Mouse (Mus musculus) T-cell, adult 2 months (primary cell): Measurements from ENCODE around the gene Eed.
"Not testable (repeated sequence)": the region's sequence is repeated elsewhere in the genome, so short reads cannot be mapped to it uniquely, and the experiment has no call there.

Experiments
- DNase-seq: peaks from one replicate; pipeline ENCODE4 v3.0.0; 2022; ENCODE audit warnings: low spot score

The Eed gene

DNA sequence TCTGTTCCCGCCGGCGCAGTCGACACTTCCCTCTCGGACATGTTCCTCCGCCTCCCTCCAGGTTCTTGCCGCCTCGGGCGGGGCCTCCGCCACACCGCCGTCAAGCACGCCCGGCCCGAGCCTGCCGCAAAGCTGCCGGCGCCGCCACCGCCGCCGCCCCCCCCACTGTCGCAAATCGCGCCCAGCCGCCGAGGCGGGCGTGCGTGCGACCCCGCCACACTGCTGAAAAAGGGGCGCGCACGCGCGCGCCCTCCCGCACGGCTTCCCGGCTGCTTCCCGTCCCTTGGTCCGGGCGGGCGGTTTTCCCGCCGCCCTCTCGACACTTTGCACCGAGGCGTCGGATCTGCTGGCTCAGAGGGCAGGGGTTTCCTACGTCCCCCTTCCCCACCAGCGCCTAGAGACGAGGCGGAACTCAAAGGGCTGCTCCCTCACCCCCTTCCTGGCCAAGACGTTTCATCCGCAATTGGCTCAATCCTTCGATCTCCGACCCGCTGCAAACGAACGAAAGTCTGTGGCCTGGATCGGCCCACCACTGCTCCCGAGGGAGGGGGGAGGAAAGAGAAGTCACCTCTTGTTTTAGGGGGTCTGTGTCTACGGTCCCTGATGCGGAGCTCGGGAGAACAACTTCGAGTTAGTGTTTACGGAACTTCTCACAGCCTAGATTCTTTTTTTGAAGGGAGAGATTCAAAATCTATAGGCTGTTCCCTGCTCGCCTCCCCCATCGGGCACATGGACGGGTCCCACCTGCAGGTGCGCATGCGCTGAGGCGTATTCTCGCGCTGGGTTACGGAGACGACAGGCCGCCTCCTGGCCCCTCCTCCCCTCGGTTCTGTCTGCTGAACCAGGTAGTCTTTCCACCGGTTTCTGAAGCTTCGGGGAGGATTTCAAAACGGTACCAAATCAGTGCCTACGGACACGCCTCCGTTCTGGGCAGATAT is at the start of gene Eed:
Eed (minus strand) TSS at position 499 of the 938 bp plus-strand sequence.
- DNase-seq, result peak; percentile 95

DNA sequence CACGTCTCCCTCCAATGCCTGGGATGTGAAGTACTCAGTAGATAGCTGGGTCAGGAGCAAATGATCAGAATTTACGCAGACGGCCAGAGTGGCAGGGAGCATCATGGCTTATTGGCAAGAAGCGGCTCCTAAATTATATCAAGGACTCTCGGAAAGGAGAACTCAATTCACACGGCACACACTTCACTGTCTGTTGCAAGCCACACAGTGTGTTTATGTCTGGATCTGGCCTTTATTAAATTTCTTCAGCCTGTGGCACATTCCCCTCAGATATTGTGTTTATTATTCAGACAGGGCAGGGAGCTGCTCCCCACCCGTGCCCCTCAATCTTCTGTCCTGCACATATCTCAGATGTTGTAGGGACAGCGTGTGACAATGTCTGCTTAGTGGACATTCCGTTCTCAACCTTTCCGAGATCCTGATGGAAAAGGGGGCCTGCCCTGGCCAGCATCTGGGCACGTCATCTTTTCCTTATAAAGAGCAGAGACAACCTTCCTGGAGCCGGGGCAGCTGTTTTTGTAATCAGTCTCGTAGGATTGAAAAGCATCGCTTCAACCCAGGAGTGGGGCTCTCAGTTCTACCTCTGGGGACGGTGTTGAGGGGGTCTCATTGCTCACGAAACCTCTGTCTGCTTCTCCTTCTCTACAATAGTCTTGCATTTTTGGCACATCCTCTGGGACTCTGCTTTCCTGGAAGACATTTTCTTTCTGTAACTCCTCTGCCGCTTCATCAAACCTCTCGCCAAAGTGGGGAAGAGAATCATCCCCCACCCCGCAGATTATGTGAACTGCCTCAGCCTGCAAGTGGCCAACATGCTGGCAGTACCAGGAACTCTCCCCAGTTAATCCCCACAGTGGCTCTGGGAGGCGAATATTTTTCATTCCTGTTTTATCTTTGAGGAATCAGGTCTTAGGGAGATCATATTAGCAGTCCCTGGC is 49.0 kb upstream of the Eed start:
- DNase-seq, result no peak

DNA sequence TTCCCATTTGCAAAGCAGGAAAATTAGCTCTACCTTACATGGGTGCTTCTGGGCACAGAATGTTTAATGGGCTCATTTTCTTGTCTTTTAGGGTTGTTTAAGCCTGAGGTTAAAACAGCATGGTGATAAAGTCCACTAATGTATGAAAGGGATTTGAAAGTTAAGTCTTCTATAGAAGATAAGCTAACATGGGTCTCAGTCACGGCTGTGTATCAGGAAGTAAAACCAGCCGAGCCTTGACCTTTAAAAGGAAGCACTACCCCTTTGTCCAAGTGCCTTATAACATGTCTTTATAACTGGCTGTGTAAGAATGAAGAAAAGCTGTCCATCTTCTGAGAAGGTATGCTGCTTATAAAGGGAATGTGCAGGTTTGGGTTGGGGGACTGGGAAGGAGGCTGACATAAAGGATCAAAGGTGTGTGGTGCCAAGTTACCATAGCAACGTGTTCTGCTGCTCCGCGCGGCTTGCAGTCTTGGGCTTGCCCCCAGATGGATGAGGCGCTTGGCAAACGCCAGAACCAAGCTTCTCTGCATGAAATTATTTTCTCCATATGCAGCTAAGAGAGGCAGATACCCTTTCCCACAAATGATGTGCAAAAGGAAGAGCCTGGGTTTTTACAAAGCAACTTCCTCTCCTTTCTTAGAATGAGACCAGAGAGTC is 48.2 kb upstream of the Eed start:
- no peak for DNase-seq

DNA sequence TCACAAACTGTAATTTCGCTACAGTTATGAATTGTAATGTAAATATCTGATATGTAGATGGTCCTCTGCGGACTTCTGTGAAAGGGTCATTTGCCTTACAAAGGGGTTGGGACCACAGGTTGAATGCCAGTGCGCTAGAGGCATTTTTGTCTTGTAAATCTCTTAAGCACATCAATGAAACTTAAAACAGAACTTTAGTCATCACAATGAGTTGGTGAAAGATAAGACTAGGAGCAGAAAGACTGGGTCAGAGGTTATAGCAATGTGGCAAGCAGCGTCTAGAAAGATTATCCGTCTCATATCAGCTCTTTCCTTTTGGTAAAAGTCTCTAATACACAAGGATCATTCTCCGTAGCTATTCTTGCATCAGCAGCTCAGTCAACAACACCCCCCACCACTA is 44.2 kb upstream of the Eed start:
- DNase-seq, result no peak

DNA sequence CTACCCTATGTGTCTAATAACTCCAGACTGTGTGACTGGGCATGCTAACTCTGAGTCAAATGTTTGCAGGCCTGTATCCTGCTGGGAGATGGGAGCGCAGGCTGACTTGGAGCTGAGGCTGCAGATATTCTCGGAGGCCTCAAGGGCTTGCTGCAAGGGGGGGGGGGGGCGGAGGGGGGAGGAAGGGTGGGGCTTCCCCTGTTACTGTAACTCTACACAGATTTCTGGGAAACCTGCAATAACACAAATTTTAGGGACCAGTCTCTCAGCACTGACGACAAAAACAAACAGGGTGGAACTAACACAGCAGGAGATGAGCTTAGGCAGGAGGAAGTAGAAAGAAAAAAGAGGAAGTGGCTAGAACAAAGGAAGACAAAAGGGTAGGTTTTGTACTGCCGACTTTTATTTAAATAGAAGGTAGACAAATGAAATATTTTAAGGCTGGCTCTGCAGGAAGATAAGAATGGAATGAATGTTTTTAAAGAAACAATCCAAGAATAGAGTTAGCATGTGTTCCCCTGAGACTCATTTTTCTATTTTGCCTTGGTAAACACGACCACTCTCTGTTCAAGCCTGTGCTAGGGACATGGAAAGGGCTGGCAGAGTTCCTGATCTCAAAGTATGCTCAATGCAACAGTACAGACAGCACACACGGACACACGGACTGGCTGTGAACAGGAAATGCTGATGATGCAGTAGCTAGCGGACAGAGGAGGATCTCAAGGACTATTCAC is 42.4 kb upstream of the Eed start:
- DNase-seq, result peak; percentile 30

DNA sequence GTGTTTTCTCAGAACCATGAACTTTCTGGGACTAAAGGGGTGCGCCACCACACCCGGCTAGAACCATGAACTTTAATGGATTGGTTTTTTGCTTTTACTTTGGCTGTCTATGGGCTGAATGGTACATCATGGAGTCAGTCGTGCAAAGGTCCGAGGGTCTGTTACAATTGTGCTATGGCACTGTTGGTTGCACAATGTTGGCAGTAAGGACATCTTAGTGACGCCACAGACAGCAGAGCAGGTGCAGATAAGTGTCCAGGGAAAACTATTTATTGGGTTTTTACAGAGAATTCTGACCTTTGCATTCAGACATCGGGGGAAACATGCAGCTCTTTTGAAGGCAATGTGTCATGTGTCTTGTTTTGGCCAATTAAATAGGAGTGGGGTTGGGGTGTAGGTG is 39.5 kb upstream of the Eed start:
- DNase-seq, result no peak

DNA sequence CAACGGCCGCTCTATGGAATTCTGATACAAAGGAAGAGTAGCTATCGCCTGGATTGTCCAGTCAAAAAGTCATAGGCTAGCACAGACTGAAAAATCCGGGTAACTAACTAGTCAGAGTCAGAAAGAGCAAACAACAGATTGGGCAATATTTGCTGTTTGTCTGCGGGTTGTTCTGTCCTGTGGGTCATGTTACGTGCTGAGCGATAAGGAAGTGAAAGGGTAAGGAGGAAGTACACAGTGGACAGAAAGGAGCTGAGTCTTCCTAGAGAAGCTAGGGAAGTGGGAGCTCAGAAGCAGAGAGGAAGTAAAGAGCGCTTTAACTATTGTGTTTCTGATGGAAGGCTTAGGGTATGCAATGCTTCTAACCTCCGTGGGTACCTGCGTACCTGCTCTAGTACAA is 38.8 kb upstream of the Eed start:
- DNase-seq, result no peak

DNA sequence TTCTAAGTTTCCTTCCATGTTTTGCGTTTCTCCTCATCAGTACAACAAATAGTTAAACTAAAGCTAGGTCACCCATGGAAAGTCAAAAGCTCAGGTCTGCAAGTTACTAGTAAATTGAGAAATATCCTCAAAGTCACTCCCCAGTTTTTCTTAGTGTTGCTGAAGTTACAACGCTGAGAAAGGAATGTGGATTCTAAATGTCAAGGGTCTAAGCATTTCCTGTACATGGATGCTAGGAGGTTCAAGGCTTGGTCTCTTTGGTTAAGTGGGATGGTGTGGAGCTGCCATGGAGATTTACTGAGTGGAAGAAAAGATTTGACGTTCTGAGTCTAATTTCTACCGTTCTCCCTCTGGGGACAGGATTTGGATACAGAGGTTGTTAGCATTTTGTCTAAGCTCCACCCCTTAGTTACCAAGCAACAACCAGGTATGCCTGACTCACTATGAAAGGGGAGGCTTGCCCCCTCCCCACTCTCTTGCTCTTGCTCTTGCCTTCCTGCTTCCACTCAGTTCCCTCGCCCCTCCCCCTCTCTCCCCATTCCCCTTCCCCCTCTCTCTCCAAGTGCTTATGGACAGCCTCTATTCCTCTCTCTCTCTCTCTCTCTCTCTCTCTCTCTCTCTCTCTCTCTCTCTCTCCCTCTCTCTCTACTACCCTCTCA is 36.3 kb upstream of the Eed start:
- DNase-seq, result no peak

DNA sequence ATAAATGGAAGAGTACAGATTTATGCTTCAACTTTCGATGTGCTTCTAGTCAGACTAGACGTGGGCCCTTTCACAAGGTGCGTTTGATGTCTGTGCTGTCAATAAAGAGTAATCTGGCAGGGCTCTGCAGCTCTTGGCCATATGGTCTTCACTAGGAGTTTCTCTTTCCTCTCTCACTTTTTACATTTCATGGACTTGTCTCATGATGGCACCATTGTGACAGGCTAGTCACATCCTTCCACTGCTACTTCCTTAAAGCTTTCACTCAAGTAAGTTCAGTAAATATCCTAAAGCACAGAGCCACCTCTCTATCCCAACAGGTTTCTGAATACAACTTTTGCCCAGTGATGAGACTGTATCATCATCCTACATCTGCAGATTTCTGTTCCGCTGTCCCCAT is 35.7 kb upstream of the Eed start:
- DNase-seq, result no peak

DNA sequence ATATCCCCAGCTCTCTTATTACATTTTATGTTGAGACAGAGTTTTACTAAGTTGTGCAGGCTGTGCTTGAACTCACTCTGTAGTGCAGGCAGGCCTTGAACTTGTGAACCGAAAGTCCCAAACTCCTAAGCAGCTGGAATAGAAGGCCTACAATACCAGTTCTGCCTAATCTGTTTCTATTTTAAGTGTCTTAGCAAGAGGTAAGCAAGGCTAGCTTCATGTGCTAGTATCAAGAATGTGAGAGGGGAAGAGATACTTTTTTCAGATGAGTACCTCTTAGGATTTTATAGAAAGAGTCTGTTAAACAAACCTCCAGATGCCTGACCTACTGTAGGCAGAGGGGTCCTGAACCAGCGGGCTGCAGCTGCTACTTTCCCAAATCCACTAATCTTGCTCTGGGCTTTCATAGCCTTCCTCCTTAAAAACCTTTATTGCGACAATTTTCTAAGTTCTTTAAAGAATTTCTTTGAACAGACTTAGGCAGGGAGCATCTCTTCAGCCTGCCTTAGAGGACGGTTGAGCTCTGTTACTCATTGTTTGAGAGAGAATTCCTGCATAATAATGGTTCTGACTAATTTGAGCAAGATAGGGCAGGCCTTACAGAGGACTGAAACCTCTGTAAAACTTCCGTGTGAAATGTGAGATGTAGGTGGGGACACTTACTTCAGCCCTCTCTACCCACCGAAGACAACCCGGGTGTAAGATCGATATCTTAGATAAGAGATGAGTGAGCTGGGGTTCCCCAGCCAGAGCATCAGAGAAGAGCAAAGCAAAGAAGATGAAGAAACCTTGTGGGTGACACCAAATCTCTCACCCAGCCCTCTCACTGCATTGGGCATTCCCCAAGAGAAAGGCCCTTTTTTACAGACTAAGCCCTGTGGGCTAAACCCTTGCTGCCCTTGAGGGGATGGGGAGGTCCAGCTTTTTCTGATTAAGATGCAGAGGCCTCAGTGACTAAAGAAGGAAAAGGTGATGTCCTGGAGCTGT is 26.2 kb upstream of the Eed start:
- peak; percentile 41 for DNase-seq

DNA sequence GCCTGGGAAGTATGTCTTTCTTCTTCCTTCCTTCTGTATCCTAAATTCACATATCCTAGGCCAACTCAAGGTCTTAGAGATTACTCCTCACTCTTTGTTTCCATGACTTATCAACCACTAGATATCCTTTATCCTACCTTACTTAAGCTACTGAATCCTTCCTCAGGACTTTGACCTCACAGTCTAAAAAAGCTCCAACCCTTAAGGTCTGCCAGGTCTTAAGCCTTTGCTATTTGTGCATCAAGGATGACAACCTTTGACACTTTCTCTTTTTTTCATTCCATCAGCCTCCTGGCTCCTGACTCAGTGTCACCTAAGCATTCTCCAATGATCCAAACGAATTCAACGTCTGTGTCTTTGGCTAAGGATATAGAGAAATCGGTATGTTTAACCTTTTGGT is 24.0 kb upstream of the Eed start:
- DNase-seq, result no peak

DNA sequence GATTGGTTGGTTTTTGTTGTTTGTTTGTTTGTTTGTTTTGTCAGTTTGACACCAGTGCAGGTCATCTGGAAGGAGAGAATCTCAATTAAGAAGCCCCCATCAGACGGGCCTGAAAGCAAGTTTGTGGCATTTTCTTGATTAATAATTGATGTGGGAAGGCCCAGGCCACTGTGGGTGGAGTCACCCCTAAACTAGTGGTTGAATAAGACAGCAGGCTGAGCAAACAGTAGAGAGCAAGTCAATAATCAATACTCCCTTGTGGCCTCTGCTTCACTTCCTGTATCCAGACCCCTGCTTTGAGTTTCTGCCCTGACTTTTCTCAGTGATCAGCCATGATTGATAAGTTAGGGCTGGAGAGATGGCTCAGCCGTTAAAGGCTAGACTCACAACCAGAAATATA is 21.6 kb upstream of the Eed start:
- DNase-seq, result no peak

DNA sequence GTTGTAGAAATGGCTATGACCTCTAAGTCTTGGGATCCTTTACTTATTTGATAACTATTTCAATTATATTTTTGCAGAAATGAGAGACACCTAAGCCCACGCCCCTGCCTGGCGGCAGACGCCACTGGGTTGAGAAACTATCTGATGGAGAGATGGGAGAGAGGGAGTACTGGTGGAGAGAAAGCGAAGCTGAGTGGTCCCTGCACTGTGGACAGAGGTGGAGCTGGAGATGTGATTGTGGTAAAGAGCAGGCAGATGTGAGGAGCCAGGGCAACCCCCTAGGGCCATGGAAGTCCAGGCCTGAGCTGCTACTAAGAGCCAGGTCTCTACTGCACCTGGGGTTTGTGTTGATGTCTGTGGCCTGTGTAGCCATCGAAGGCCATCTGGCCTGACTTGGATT is 18.7 kb upstream of the Eed start:
- no peak for DNase-seq

DNA sequence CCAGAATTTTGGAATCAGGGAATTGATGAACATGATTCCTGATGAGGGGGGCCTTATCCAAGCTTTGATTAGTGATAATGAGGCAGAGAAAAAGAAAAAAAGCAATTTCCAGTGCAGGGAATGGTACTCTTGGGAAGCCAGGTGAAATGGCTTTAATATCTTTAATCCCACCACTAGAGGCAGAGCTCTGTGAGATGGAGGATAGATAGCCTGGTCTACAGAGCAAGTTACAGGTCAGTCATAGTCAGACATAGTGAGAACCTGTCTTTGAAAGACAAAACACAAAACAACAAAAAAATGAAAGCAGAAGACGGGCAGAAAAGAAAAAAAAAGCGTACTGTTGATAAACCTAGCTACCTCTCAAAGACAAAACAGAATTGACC is 17.8 kb upstream of the Eed start:
- no peak for DNase-seq

DNA sequence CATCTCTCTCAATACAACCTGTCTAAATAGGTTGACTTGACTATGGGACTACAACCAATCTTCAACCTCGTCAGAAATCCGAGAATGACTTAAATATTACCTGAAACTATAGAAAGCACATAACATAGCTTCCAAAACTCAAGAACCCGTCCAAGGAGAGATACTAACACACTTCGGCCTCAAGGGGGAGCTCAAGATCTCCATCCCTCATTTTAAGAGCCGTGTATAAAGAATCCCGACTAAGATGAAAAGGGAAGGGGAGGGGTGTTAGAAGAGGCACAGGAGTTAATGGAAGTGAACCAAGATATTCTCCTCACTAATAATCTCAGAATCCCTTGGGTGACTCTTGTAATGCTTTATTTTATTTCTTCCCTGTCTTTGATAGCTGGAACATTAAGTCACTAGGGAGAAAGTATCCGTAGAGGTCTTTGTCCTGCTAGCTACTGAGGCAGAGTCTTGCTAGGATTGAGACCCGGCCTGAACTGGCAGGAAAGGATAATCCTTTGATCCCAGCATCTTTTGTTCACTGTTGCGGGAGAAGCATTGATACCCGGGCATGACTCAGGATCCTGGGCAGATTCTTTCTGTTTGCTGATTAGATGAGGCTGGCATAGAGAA is 17.3 kb upstream of the Eed start:
- DNase-seq, result peak; percentile 32

DNA sequence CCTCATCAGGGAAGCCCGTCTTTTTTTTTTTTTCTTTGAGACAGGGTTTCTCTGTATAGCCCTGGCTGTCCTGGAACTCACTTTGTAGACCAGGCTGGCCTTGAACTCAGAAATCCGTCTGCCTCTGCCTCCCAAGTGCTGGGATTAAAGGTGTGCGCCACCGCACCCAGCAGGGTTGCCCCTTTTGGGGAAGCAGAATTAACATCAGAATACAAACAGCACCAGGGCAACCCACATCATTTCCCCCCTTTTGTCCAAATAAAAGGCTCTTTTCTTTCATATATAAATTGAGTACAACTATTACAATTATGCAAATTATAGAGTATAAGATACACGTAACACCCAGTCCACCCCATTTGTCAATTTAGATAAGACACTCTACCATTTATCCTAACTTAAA is 16.7 kb upstream of the Eed start:
- not testable (repeated sequence) for DNase-seq

DNA sequence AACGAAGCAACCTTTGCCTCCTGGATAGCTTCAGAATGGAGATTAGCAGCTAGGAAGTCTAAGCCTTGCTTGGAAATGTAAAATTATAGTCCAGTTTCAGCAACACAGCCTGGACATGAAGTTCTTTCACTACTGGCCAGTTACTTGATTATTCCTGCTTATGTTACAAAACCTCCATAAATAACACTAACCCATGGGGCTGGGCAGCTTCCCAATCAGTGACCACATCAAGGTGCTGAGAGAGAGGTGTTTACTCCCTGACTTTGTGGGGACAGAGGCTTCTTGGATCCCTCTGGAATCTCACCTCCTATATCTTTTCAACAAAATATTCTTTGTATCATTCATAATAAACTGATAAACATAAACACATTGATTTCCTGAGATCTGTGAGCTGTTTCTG is 12.3 kb upstream of the Eed start:
- DNase-seq, result no peak

DNA sequence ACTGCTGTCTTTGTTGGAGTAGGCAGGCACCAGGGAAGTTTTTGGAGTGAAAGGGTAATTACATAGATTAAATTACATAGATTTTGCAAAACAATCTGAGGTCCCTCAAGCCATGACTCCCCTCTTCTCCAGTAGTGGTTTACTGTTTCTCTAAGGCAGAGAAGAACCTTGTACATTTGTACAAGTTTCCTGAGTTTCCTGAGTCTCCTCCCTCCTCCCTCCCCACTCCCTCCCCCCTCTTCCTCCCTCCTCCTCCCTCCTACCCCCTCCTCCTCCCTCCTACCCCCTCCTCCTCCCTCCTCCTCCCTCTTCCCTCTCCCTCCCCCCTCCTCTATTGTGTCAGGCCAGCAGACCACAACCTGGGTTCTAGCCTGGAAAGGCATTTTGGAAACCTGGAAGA is 3.6 kb upstream of the Eed start:
- no peak for DNase-seq

DNA sequence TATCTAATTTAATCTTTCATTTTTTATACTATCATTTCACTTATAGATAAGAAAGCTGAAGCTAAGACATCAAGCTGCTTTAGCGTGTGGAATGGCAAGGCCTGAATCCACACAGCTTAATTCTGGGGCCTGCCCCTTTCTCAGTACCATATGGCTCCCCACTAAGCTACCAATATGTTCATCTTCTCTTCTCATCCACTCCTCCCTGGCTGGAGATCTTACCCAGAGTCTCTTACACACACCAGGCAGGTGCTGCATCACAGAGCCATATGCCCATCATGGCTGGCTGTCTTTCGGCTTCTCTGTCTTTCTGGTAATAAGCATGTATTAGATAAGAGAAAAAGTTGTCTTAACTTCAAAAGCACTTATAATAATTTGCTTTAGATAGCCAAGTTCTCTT is 2.7 kb upstream of the Eed start:
- DNase-seq, result no peak

DNA sequence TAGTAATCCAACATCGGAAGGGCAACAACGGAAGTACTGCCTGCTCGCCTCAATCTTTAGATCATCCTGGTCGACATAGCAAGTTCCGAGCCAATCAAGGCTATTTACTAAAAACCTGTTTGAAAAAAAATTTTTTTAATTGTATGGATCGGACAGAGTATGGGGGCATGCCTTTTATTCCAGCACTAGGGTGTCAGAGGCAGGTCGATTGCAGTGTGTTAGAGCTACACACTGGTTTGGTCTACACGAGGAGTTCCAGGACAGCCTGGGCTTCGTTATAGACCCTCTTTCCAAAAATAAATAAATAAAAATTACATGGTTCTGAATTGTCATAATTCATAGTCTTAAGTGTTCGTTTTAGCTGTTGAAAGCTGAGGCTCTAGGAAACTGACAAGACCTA is 774 bp upstream of the Eed start:
- no peak for DNase-seq
